Mouse (Mus musculus): ENCODE results near the gene Hand1. TPM values are rescaled to one million over a fixed set of nuclear protein-coding genes. Genes with fewer than 3 reads are reported as not detected.

Gene Hand1
- total RNA-seq, 2 experiments from 2014 or later: not detected

DNA sequence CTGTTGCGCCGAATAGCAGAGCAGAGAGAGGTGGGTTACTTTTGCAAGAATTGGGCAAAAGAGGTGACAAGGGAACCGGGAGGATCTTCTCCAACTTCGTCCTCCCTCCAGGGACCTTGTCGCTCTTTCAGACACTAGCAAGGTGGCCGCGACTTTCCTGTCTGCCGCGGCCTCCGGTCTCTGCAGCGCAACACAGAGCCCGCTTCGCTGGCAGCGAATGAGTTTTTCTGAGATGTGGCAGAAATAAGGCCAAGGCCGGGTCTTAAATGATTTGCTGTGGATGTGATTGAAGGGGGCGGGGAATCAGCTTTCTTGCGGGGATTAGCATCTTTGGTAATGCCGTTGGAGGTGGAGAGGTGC, 30.1 kb downstream of the Hand1 start:
- no peak for DNase-seq (ENCODE audit: low spot score in 2 of 2)

DNA sequence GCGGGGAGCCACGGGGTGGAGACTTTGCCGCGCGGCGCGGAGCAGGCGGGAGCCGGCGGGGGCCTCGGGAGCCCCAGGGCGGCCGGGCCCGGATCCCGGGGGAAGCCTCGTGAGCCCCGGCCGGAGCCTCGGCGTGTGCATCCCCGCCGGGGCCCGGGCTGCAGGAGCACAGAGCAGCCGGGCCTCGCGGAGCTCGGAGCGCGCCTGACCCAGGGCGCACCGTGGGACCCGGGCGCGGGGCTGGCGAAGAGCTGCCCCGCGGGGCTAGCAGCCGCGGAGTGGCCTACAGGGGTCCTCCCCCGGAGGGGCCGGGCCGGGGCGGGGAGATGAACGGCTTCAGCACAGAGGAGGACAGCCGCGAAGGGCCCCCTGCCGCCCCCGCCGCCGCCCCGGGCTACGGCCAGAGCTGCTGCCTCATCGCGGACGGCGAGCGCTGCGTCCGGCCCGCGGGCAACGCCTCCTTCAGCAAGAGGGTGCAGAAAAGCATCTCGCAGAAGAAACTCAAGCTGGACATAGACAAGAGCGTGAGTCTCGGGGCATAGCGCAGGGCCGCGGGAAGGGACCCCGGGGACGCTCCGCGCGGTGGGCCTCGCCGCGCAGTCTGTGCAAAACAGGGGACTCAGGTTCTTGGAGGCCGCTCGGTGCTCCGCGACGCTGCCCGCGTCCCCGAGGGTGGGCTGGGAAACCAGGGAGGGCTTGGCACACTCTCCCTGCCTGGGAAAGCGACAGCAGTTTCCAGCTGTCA, 30.7 kb downstream of the Hand1 start:
- DNase-seq (ENCODE audit: low spot score in 2 of 2): peak; percentile 71 to 78

DNA sequence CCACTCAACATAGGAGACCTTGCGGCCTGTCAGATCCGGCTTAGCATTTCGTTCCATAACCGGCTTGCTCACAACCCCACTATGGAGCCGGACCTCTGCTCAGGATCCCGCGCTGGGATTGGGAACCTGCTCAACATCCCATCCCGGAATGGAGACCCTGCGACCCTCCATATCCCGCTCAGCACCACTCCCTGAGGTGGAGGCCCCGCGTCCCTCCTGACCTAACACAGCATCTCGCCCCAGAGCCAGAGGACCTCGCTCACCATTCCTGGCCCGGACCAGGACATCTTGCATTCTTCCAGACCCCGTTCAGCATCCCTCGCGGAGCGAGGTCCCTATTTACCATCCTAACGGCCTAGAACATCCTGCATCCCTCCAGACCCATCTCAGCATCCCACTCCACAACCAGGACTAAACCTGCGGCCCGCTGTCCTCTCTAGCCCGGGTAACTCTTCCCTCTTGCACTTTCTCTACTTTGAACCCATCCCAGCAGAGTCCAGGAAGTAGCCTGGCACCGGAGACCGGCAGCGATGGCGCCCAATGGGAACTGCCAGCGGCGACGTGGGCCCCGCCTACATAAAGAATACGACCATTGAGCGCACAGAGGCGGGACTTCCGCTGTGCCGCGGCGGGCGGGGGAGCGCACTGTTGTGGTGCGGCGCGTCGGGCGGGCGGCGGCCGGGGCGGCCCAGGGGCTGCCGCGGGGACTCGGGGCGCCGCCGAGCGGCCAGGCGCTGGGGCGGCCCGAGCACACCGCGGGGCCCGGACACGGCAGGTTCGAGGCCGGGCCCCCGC, 31.4 kb downstream of the Hand1 start, which contains the start of gene Sap30l:
Gene Sap30l, plus strand, starts transcription at position 667 of the 795 bp plus-strand sequence.
- DNase-seq (ENCODE audit: low spot score in 2 of 2): peak; percentile 92 to 96

DNA sequence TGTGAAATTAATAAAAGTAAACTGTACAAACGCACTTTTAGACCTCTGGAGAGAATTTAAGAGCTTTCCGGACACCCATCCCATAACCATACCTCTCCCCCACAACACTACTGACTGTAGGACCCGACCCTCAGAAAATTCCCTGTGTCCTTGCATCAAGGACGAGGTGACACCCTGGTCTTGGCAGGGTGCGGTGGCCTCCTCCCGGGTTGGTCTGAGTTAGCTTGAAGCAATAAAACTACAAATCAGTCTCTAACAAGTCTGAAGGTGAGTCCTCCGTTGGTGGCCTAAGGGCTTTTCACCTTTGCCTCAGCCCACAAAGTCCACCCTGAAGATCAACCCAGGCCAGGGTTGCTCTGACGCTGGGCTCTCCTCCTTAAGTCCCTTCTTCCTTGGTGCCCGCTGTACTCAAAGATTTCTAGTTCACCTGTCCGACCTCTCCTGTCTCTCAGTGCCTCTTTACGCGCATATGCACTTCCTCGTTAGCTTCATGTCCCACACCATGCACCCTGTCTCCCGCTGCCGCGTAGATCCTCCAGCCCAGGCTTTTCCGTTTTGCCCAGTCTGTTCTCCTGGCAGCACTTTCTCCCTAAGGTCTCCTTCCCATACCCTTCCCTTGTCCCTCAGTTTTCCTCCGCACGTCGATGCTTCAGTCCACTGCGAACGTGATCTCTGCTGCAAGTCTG, 32.2 kb downstream of the Hand1 start:
- DNase-seq (ENCODE audit: low spot score in 2 of 2): no peak

DNA sequence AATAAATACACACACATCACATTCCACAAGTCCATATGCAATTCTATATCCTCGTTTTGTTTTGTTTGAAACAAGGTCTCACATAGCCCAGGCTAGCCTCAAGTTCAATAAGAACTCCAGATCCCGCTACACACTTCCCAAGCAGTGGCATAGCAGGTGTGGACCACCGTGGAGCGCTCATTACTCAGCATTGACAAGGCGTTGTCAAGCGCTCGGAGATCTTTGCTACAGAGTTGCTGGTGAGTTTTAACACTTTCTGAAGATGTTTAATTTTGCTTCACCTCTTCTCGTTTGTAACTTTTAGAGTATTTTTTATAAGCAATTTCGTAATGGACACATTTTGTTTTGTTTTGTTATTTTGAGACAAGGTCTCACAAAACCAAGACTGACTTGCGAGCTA, 33.2 kb downstream of the Hand1 start:
- DNase-seq (ENCODE audit: low spot score in 2 of 2): no peak

DNA sequence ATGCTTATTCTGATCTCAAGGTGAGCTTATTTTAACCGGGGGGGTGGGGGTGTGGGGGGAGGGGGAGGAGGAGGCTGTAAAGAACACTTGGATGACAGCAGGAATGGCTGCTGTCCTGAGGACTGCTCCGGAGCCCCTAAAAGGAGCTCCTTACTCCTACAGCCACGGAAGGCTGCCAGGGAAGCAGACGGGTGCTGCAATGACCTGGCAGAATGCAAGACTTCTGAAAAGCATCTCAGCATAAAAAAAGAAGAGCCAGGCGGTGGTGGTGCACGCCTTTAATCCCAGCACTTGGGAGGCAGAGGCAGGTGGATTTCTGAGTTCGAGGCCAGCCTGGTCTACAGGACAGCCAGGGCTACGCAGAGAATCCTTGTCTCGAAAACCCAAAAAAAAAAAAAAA, 34.8 kb downstream of the Hand1 start:
- DNase-seq (ENCODE audit: low spot score in 2 of 2): no peak

DNA sequence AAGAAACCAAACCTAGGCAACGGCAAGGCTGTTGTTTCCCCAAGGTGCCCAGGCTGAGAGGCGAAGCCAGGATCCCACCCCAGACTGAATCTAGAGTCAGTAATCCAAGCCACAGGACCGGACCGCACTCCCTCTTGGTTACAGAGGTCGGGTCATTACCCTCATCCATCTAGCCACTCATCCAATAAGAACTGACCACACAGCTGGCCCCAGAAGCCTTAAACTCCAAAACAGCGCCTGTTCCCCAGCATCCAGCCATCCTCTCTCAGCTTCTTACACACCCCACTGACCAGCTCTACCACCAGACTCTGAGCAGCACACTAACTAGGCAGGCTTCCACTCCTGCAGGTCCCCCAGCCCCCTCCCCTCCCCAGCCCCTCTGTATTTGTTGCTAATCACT, 37.5 kb downstream of the Hand1 start:
- DNase-seq (ENCODE audit: low spot score in 2 of 2): no peak

DNA sequence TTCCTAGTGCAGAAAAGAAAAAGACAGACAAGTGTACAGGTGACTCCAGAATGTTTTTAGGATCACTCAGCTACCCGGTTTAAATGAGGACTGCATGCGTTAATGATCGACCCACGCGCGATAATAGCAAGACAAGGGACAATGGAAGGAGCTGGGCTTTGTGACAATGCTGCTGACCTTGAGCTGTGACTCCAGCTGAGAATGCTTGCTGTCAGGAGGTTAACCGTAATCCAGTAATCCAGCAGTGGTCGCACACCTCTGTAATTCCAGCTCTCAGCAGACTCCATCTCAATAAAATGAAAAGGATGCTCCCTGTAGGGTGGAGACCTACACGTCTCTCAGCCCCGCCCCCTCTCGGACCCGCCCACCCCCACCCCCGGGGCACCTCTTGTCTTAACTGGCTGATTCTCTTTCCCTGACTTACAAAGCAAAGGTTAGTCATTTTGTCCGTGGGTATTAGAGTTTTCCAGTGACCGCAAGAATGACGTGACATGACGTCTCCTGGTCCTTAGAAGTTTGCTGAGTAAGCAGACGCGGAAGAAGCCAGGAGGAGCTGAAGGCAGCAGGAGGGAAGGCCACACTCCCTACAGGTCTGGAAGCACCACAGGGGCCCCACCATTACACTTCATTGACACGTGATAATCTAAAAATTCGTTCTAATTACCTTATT, 41.6 kb downstream of the Hand1 start:
- DNase-seq (ENCODE audit: low spot score in 2 of 2): no peak

DNA sequence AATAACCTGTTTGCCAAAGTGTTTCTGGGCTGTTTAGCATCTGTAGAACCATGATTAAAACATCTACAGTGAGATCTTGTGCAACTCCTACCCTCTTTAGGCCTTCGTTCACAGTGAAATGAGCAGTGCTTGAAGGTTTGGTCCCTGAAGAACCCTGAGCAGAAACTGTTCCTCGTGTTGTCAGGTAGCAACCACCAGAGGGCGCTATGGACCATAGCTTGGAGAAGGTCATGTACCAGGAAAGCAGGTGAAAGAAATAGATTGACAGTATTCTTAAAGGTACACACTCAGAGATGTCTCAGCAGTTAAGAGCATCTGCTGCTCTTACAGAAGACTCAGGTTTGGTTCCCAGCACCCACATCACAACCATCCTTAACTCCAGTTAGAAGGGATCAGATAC, 44.7 kb downstream of the Hand1 start:
- no peak for DNase-seq (ENCODE audit: low spot score in 2 of 2)

DNA sequence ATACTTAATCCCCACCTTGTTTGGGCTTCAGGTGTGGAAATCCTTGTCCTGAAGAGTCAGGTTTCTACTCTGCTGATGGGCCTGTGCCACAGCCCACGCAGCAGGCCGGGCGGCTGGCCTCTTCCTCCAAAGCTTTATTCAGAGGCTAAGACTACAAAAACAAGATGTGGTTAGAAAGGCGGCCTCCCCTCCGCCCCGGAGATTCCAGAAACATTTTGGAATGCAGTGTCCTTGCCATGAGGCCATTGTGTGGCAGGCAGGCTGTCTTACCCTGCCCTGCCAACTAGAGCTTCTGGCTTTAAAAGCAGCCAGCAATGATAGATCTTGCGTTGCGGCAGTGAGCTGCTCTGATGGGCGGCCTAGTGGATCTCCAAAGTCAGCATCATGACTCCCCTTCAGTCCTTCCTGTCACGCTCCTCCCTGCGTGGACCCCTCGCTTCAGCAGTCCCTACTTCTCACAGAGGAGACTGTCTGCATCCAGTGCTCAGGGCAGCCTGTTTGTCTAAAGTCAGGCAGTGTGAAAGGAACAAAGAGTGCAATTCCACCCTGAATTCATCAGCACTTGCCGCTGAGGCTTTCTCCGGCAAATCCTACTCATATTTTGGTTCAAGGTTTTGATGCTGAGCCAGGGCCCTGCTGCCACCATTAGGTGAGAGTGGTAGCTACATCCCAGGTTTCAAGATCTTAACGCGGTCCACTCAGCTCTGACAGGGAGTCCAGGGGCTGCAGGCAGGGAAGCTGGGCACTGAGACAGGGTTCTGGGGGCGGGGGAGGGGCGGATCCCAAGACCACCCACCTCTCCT, 45.8 kb downstream of the Hand1 start:
- DNase-seq (ENCODE audit: low spot score in 2 of 2): peak in 1 of 2 experiments; percentile 43

DNA sequence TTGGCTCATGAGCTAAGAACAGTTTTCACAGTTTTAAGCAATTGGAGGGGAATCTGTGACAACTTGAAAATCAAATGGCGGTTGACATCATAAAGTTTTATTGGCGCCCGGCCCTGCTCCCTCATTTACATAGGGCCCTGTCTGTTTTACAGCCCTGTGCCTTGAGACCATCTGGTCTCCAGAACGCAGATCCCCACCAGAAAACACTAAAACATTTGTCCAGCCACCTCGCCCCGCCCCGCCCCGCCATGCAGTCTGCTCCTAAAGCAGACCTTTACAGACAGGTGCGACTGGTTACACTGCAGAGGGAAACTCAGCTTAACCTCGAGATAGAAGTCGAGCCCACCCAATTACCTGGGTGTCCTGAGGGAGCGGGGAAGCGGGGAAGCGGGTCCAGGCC, 52.8 kb downstream of the Hand1 start:
- DNase-seq (ENCODE audit: low spot score in 2 of 2): no peak

Other genes starting within 250 kb of the Hand1 start
- gene Galnt10, start 187.4 kb downstream of the Hand1 start, total RNA-seq (2021): 10 to 100 TPM; 16.9 to 18.8 TPM
- gene Sap30l, start 31.2 kb downstream of the Hand1 start, total RNA-seq (2021): 10 to 100 TPM; 33.5 to 33.9 TPM
- gene Larp1, start 176.2 kb upstream of the Hand1 start, total RNA-seq (2021): 10 to 100 TPM; 92.7 to 95.0 TPM

Data from gastrocnemius, postnatal 4 days (tissue).